Mouse (Mus musculus): ENCODE data around the gene Tsacc. TPM values are rescaled to one million over a fixed set of nuclear protein-coding genes. Genes with fewer than 3 reads are reported as not detected.

The Tsacc gene
- polyA plus RNA-seq, 3 experiments from 2014 or later: 2.3 to 6.2 (median 3.6) TPM

DNA sequence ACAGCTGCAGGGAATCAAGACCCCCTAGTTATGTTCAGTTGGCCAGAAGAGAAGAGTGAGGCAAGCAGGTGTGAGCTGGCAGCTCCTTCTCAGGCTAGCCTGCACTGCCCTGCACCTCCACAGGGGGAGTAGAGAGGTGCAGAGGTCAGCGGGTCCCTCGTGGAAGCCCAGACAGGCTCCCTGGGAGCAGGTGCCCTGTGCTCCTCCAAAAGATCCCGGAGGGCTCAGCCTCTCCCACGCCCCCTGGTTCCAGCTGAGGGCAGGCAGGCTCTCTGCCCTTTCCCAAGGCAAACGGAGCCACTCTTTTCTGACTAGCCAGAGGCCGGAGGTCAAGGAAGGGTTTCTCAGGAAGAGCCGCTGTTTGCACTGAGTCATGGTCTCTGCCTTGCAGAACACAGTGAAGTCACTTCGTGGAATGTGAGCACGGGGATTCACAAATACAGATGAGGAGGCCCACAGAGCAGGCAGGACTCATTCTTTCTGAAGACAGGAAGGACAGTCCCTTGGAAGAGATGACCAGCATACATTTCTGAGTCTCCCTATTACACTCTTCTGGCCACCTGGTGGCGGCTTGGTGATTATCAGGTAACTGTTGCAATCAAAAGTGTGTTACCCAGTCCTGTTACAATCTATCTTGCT lies 59.1 kb downstream of the Tsacc start:
- ATAC-seq: no peak

DNA sequence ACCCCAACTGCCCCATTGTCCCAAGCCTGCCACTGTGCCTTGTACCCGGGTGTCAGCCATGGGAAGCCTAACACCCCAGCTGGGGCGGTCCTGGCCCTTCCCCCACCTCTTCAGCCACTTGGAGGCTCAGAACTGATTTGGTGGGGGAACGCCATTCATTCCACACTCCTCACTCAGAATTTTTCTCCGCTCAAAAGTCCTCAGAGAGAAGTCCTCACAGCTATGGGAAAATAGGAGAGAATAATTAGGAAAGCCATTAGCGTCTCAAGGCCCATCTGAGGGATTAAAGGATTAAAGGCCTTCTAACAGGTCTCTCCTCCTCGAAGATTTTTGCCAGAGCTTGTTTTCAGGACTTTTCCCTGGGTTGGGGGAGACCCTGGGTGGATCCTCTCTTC lies 59.6 kb downstream of the Tsacc start:
- ATAC-seq: no peak

DNA sequence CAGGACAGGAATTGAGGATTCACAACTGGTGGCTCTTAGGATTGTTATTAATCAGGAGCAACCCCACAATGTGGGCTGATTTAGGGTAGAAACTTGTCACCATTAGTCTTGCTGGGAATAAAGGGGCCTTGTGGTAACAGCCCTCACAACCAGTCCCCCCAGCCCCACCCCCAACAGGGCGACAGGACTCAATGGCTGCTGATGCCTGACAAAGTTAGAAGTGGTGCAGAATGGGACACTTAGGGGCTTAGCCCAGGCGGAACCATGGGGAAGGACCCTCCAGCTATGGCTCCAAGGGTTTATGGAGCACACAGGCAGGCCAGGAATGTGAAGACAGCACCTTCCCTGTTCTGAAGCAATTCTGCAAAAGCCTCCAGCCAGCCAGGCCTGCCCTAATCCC lies 61.2 kb downstream of the Tsacc start:
- no peak for ATAC-seq

DNA sequence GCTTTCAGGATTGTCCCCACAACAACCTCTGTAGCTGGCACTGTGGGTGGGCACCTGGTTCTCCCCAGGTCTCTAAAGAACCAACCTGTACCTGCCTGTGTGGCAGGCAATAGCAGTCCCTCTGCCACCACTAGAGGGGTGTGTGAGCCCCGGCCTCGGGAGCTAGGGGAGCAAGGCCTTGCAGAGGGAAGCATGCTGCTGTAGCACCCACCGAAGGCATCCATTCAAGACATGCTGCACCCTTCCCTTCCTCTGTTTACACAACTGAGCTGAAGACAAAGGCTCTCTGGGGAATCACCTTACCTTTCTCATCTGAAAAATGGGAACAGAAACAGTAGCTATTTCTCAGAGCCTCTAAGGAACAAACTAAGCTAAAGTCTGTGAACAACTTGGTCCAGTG lies 61.6 kb downstream of the Tsacc start:
- ATAC-seq: no peak

DNA sequence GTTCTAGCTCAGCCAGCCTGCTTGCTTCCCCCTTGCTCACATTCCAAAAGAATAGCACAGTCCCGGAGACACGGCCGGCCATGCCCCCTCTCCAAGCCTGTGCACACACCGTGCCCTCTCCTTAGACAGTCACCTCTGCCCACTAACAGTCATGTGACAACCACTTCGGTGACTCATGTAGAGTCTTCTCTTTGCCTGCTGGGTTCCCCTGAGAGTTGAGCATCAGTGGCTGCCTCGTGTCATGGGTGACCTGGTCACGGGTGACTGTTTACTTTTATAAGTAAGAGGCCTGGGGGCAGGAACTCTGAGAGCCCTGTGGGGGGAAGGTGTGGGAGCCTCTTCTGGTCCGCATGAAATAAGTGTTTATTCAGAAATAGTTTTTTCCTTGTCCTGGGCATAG lies 62.8 kb downstream of the Tsacc start:
- ATAC-seq: no peak

DNA sequence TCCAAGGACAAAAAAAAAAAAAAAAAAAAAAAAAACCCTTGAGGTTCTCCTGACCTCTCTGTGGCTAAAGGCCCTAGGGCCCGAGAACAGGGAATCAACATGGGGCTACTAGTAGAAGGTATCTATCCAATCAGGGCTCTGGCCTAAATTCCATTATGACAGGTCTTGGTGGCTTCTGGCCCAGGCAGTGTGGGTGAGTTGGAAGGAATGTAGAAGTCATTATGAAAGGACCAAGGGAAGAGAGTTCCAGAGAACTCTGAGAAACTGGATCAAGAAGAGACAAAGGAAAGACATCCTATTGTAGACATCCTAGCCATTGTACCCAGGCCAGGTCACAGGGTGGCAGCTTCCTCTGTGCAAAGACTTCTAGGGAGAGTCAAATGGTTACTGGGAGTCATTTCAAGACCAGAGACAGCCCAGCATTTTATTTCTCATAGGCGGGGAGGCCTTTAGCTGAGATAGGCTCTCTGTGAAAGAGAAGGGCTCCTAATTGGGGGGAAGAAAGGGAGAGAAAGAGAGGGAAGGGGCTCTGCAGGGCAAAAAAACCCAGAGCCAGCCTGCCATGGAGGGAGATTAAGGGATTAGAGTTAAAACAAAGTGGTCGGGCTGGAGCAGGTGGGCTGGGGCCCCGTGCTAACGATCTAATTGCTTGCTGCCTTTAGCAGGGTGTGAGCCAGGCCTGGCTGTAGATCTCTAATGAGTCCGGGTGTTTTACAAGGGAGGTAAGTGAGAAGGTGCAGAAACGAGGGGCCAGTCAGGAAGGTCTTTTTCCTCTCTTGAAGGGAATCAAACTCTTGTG lies 63.7 kb downstream of the Tsacc start:
- no peak for ATAC-seq

Other genes with a start within 250 kb of the Tsacc start
- 10 to 100 TPM; 68.3 to 75.7 (median 70.3) TPM for gene Naxe, start 238.5 kb downstream of the Tsacc start, polyA plus RNA-seq (2017; shearing (Covaris generic))
- not detected for gene Ttc24, start 218.7 kb downstream of the Tsacc start, polyA plus RNA-seq (2017; shearing (Covaris generic))
- gene Iqgap3, start 215.0 kb downstream of the Tsacc start, polyA plus RNA-seq (2017; shearing (Covaris generic)): 1 to 10 TPM in 1 of 3 experiments, under 1 TPM in 2; 0.59 to 3.5 (median 0.82) TPM
- 10 to 100 TPM; 16.6 to 32.0 (median 27.7) TPM for gene Mef2d, start 154.6 kb downstream of the Tsacc start, polyA plus RNA-seq (2017; shearing (Covaris generic))
- not detected for gene Rhbg, start 42.3 kb downstream of the Tsacc start, polyA plus RNA-seq (2017; shearing (Covaris generic))
- gene Gm38392, start 9.8 kb downstream of the Tsacc start, polyA plus RNA-seq (2017; shearing (Covaris generic)): not detected
- 100 to 1,000 TPM; 157 to 218 (median 188) TPM for gene Cct3, start 117 bp upstream of the Tsacc start, polyA plus RNA-seq (2017; shearing (Covaris generic))
- gene Glmp, start 28.0 kb upstream of the Tsacc start, polyA plus RNA-seq (2017; shearing (Covaris generic)): 100 to 1,000 TPM; 335 to 443 (median 344) TPM
- gene Tmem79, start 39.1 kb upstream of the Tsacc start, polyA plus RNA-seq (2017; shearing (Covaris generic)): 1 to 10 TPM; 1.2 to 2.4 (median 1.8) TPM
- 10 to 100 TPM; 26.1 to 47.1 (median 37.8) TPM for gene Smg5, start 39.3 kb upstream of the Tsacc start, polyA plus RNA-seq (2017; shearing (Covaris generic))
- not detected for gene Paqr6, start 67.6 kb upstream of the Tsacc start, polyA plus RNA-seq (2017; shearing (Covaris generic))
- gene Bglap3, start 75.7 kb upstream of the Tsacc start, polyA plus RNA-seq (2017; shearing (Covaris generic)): not detected
- not detected for gene Bglap2, start 81.7 kb upstream of the Tsacc start, polyA plus RNA-seq (2017; shearing (Covaris generic))
- not detected for gene Bglap, start 87.5 kb upstream of the Tsacc start, polyA plus RNA-seq (2017; shearing (Covaris generic))
- 100 to 1,000 TPM in 1 of 3 experiments, 10 to 100 TPM in 2; 46.3 to 105 (median 50.5) TPM for gene Pmf1, start 113.3 kb upstream of the Tsacc start, polyA plus RNA-seq (2017; shearing (Covaris generic))
- 10 to 100 TPM; 11.2 to 14.6 (median 14.4) TPM for gene Slc25a44, start 128.1 kb upstream of the Tsacc start, polyA plus RNA-seq (2017; shearing (Covaris generic))
- gene Sema4a, start 164.2 kb upstream of the Tsacc start, polyA plus RNA-seq (2017; shearing (Covaris generic)): 10 to 100 TPM; 24.5 to 49.0 (median 28.3) TPM
- gene Lmna, start 213.0 kb upstream of the Tsacc start, polyA plus RNA-seq (2017; shearing (Covaris generic)): 1 to 10 TPM; 2.6 to 8.0 (median 4.0) TPM
- gene Mex3a, start 235.4 kb upstream of the Tsacc start, polyA plus RNA-seq (2017; shearing (Covaris generic)): under 1 TPM; 0.17 to 0.20 (median 0.18) TPM